Mouse (Mus musculus): ENCODE data around the gene Grhl3.
"Not testable (repeated sequence)": the region's sequence is repeated elsewhere in the genome, so short reads cannot be mapped to it uniquely, and the experiment has no call there.

Gene Grhl3

DNA sequence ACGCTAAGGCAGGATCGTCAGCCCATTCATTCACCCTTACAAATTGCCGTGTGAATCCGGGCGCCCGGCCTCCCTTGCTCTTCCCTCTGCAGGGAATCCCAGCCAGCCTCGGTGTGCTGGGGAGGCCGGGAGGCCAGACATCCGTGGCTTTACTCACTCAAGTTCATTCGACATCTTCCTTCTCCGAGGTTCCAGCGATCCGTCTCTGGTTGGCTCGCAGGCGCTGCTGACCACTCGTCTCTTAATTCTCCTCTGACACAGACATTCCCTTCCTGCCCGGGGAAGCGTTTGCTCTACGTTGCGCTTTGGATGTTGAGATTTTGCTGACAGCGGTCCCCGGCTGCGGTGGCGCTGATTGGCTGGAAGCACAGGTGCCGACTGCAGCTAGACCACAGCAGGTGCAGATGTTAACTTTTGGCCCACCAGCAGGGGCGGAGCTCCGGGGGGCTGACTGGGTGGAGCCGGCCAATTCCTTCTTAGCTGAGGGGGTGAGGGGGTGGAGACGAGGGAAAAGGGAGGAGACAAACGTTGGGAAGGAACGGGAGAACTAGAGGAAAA lies at the start of gene Grhl3:
TSS of gene Grhl3 (minus strand) at position 380 of the 558 bp plus-strand sequence.
- no peak for DNase-seq (ENCODE audit: low spot score)

DNA sequence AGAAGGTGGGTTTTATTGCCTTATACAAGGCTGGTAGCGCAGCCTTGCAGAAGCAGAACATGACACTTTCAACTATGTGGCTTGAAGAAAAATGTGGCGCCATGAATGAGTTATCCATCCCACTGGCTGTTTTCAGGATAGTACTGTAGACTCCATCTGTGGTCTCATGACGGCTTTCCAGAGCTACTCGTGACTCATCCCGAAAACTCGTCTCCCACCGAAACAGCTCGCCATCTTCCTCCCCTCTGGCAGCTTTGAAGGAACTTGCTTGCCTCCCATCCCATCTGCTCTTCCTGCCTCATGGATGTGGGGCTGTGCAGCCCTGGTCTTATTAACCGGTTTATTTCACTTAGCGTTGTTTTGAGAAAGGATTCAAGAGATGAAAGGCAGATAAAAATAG lies 48.9 kb upstream of the Grhl3 start:
- no peak for DNase-seq (ENCODE audit: low spot score)

DNA sequence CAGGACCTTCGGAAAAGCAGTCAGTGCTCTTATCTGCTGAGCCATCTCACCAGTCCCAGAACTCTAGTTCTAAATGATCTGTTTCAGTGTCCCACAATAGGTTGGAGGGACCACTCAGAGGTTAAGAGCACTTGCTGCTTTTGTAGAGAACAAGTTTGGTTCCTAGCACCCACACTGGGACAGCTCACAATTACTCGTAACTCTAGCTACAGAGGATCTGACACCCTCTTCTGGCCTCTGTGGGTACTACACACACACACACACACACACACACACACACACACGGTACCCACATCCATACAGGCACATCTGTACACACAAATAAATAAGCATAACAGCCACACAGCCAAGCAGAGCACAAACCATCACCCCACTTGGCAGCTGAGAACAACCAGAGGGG lies 47.0 kb upstream of the Grhl3 start:
- DNase-seq (ENCODE audit: low spot score) = no peak

DNA sequence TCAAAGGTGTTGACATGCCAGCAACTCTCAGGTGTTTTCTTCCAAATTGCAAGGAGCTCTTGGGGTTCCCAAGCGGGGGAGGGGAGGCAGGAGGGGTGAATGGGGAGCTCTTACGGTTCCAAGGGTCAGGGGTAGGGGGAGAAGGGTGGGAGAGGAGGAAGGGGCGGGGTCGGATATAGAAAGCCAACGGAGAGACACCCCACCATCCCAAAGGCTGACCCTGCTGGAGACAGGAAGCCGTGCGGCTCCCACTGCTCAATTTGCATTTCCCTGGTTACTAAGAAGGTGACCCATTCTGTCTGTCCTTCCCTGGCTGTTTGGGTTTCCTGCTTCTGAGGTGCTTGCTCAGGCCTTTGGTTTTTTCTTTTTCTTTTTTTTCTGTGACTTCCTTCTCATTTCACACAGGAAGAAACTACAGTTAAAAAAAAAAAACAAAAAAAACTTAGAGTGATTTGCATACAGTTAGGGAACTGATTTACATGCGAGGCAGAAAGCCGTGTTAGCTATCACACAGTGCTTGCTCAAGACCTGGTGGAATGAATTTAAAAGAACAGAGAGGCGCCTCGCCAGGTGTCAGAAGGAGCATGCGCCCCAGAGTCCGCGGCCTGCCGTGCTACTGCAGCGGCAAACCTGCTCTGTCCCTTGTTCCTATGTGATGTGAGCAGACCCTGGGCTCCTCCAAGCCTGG lies 44.5 kb upstream of the Grhl3 start:
- no peak for DNase-seq (ENCODE audit: low spot score)

DNA sequence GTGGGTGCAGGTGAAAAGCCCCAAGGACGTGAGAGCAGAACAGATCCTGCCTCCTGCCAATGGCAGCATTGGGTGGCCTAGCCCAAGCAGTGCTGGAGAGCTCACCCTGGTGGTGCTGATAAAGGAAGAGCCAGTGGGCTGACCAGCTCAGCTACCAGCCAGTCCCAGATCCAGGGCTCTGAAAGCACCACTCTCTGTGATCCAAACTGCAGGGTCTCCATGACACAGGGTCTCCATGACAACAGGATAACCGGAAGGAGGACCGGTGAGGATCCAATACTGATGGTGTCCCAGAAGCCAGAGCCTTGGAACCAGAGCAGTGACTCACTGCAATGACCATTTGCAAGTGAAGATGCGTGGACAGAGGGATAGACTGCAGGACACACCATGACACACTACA lies 43.6 kb upstream of the Grhl3 start:
- no peak for DNase-seq (ENCODE audit: low spot score)

DNA sequence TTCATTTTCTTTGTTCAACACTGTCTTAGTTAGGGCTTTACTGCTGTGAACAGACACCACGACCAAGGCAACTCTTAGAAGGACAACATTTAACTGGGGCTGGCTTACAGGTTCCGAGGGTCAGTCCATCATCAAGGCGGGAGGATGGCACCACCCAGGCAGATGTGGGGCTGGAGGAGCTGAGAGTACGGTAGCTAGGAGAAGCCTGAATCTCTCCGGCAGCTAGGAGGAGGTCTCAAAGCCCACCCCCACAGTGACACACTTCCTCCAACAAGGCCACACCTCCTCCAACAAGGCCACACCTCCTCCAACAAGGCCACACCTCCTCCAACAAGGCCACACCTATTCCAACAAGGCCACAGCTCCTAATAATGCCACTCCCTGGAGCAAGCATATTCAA lies 41.9 kb upstream of the Grhl3 start:
- not testable (repeated sequence) for DNase-seq (ENCODE audit: low spot score)

DNA sequence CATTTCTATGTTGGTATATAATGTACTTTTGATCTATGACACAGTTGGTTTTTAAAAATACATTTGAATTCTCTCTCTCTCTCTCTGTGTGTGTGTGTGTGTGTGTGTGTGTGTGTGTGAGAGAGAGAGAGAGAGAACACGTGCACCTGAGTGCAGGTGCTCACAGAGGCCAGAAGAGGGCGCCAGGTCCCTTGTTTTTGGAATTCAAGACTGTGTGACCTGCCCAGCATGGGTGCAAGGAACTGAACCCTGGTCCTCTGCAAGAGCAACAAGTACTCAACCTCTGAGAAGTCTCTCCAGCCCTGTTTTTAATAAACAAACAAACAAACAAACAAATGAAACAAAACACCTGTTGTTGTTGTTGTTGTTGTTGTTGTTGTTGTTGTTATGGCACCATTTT lies 36.6 kb upstream of the Grhl3 start:
- no peak for DNase-seq (ENCODE audit: low spot score)

DNA sequence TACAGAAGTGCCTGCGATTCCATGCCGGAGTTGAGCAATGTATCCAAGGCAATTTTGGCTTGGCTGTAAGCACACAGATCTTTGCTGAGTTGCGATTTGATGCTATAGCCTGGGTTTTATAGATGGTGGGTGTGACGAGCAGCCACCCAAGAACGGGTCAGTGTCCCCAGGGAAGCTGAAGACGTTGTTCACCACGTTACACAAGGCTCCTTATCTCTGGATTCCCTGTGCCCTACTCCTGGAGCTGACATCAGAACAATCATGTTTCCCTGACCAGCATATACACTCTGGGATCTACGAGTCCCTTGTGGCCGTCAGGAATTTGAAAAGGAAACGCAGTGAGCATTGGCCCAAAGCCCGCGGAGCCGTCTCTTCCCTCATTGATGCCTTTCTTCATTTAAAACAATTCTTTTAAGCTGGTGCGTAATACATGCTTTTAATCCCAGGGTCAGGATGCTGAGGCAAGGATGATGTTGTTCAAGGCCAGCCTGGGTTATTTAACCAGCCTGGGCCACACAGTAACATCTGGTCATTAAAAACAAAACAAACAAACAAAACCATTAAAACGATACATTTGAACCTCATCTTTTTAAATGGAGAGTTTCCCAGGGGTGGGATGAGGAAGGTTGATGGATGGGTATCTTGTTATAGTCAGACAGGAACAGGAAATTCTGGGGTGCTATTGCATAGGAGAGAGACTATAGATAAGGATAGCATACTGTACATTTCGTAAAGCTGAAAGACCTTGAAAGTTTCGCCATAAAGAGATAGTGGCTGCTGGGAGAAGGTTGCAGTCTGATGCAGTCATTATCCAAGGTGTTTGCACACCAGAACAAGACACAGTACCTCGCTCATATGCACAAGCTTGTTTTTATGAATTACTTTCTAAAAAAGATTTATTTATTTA lies 34.8 kb upstream of the Grhl3 start:
- no peak for DNase-seq (ENCODE audit: low spot score)

DNA sequence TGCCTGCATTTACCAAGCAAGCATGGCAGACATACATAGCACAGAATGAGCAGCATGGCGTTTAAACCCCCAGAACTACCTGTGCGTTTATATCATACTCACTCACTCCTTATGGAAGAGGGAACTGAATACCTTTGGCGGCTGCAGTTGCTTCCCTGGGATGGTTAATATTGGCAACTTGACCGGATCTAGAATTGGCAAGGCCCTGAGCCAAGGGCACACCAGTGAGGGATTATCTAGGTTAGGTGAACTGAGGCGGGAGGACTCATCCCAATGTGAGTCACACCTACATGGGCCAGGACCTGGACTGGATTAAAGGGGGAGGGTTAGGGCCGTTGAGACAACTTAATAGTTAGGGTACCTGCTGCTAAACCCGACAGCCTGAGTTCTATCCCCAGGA lies 32.8 kb upstream of the Grhl3 start:
- no peak for DNase-seq (ENCODE audit: low spot score)

DNA sequence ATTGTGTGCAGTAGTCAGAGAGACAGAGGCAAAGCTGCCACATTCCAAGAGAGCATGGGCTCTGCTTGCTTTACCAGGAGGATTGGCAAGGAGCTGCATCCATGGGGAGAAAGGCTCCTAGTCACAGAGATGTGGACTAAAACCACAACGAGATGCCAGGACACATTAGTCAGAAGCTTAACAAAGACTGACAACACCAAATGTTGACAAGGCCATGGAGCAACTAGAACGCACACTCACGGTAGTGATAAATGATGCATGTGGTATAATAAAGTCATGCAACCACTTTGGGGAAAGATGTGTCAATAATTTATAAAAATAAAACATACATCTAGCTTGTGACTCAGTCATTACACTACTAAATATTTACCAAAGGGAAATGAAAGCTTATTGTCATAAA lies 28.1 kb upstream of the Grhl3 start:
- DNase-seq (ENCODE audit: low spot score) = no peak

DNA sequence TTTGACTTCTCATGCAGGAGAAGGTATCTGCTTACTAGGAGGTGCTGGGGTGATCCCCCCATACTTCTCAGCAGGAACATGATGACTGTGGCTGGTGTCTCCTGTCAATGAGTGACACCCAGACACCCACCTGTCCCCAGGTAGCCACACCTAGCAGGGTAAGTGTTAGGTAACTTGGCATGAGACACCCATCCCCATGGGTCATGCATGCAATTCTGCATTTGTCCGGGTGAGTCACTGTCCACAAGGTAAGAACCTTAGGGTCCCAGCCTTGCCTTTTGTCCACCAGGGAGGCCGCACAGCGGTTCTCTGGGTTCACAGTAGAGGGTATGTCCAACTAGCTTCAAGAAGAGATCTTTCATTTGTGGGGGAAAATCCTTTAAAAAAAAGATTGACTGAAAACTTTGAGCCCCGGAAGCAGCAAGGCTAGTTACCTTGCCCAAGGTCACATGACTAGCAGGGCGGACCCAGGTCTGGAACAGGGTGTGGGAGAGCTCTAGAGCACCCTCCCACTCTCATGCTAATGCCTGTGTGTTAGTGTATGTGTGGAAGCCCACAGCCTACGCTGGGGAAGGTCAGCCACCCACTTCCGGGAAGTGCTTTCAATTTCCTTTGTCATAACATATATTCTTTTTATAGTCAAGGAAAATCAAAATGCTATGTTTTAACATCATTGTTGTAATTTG lies 26.2 kb upstream of the Grhl3 start:
- no peak for DNase-seq (ENCODE audit: low spot score)

DNA sequence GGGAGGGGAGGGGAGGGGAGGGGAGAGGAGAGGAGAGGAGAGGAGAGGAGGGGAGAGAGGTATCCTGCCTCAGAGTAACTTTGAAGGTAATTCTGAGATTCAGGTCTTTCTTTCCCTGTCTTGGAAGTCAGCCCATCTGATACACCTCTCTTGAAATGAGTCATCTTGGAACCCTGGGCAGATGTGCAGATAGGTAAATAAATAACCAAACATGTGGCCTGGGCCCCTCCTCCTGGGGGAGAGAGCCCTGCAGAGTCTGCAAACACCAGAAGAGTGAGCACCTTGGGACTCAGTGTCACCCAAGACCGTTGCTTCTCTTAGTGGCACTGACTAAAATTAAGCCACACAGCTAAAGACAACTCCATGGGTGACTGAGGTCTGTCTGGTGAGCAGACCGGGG lies 25.6 kb upstream of the Grhl3 start:
- no peak for DNase-seq (ENCODE audit: low spot score)

DNA sequence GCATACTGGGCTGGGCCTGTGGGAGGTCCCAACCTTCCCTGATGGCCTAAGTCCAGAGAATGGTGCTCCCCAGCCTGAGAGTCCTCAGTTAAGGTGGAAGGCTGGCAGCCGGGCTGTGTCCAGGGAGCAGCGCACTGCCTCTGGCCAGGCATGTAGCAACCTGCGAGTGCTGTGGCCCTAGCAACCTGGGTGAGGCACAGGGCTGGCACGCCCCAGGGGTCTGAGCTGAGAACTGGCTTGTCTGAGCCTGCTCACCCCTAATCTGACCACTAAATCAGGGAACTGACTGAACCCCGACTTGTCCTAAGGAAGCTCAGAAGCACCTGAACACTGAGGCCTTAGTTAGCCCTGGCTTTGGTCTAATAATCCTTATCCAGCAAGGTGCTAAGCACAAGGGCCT lies 24.1 kb upstream of the Grhl3 start:
- DNase-seq (ENCODE audit: low spot score) = no peak

DNA sequence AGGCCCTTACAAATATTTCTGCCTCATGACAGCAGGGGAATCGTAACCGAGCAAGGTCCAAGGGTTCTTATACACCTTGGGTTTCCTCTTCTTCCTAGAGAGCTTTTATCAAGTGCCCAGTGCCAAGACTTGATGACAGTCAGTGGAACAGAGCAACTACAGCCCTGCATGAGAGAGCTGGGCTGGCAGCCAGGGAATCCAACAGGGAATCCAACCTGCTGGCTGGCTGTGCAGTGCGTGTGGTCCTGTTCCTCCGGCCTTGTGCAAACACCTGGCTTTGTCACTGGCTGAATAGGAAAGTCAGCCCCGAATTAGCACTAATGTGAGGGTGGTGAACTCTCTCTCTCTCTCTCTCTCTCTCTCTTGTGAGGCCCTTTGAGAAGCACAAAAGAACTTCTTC lies 22.5 kb upstream of the Grhl3 start:
- no peak for DNase-seq (ENCODE audit: low spot score)

DNA sequence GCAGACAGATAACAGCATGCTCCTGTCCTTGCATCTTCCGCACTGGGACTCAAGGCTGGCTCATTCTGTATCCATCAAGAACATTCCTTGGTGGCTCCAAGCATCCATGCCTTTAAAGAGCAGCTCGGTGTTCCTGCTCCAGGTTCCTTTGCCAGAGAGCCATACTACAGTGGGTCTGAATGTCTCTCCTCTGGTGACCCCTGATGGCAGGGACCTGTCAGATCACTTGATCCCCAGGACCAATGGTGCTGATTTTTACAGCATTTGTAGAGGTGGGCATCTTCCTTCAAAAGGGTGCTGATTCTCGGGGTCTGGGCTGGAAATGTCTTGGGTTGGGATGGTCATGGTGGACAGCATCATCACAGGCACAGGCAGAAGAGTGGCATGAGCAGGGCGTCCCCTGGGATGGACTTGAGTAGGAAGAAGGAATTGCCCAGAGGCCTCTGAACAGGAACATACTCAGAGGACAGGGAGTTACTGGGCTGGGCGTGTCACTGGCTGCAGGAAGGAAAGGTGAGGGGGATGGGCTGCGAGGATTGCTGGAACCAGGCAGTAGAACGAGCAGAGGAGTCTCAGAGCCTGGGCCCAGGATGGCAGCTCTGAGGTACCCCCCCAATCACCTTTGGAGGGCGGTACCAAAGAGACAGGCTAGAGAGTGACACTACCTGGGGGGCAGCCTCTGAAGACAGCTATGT lies 18.3 kb upstream of the Grhl3 start:
- DNase-seq (ENCODE audit: low spot score) = no peak

DNA sequence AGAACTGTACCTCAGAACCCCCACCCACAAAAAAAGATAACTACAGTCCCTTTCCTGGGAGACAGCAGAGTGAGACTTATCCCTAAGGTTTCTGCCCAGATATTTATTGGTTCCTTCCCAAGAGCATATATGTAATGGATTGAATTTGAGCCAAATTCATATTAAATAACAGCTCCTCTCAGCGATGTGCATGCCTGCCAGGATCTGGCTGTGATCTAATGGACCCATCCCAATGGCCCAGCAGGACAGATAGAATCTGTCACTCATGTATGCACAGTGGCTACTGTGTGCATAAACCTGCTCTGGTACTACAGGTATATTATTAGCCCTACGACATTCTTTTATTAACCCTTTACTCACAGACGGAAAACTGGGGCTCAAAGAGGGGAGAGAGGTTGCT lies 17.7 kb upstream of the Grhl3 start:
- DNase-seq (ENCODE audit: low spot score) = no peak

DNA sequence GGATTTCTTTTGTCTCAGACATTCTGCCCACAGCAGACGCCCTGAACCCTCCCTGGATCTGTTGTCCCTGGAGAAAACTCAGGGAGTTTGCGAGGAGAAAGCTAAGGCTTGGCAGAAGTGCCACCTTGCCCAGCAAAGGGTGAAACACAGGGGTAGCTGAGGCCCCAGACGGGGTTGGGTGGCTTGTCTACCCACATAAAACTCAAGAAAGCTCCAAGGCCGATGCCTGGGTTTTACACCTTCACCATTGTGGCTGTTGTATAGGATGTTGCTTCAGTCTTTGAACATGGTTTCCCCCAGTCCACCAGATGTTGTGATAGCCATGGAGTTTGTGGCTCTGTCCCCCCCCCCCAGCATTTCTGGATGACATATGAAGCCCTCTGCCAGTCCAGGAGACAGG lies 11.4 kb upstream of the Grhl3 start:
- DNase-seq (ENCODE audit: low spot score) = no peak

DNA sequence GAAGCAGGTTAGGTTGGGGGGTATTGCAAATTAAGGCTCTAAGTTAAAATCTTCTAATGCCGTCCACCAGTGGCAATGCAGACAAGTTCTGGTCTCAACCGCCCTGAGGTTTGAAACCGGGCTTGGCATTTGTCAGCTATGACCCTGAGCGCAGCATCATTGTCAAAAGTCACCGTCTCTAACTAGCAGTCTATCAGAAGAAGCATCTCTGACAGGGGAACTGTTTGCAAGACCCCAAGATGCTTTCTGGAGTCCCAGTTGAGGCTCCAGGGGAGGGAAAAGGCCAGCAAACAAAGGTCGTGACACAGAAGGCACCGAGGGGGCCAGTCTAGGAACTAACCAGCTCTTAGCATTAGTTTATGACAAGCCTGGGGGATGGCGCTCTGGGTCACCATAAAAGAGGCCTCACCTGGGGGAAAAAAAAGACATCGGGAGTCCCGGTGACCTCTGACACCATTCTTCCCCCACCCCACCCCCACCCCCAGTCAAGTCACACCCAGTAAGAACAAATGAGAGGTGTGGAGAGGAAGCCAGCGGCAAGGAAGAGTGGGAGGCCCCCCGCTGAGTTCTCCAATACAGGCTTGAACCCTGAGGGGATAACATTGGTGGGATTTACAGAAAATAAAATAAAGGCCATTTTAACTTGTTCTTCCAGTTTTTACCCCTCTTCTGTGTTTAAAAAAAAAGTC lies 7.9 kb upstream of the Grhl3 start:
- no peak for DNase-seq (ENCODE audit: low spot score)

DNA sequence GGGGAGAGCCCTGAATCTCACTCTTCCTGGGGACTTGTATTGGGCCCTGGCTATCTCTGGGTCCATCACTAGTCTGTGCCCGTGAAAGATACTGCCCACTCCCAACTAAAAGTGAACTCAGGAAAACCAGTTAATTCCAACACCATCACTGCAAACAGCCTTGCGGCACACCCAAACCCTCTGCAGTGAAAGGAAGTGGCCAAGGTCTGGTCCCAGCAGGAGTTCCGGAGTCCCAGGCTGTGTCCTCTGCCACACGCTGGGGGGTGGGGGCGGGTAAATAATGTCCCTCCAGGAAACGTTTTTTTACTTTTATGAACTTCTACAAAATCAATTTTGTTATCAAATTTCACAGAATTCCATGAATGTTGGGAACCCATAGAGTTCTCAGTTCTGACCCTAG lies 6.3 kb upstream of the Grhl3 start:
- DNase-seq (ENCODE audit: low spot score) = no peak

DNA sequence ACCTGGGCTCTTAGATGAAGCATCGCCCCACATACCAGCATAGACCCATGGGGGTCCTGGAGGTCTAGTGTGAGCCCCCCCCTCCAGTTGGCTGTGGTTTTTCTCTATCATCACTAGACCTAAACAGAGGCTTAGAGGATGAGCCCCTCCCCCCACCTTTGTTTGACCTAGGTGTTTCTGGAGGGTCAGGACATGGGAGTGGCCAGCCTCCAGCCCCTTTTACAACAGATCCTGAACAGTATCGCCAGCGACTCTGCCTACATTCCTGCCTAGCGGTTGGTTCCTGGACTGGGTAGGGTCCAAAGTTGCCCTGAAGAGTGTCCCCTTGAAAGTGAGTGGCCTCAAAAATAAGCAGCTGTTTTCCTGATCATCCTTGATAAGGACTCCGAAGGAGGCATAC lies 5.1 kb upstream of the Grhl3 start:
- DNase-seq (ENCODE audit: low spot score) = no peak

DNA sequence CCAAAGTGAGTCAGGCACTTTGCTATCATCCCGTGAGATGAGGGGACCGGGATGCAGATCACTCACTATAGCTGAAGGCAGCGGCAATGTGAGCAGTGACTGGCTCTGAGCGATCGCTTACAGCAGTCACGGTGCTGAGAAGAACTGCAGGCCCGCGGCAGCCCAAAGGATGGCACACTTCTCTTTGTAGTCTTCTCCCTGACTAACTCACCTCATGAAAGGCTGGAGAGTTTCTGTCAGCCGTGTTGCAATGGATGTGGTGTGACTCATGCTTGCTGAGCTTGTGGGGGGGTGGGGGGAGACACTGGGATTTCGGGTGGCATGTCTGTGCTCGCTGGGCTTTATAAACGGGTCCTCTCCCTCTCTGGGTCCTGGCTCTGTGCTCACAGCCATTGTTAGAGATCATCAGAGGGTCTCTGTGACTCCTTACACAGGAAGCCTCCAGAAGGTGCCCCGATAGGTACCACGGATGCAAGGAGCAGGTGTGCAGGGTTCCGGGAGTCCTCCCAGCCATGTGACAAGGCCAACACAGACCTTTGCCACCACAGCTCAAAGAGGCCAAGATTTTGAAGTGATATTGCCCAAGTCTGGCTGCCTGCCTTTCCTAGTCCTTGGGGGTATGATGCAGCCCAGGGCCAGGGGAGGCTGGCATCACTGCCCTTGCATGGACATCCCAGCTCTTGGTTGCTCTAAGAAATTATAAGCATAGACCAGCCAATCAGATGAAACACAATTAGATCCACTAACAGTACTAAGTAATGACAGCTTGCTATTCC lies 2.1 kb upstream of the Grhl3 start:
- no peak for DNase-seq (ENCODE audit: low spot score)
